Mouse (Mus musculus): ENCODE results near the gene Rundc1. TPM values are rescaled to one million over a fixed set of nuclear protein-coding genes. Genes with fewer than 3 reads are reported as not detected.
"Not testable (repeated sequence)": the region's sequence is repeated elsewhere in the genome, so short reads cannot be mapped to it uniquely, and the experiment has no call there.

Gene Rundc1
- 18.0 and 18.6 TPM in 2 replicates for polyA plus RNA-seq (2014; fragmentation: Nextera tagmentation; extraction: Ambion mirVana)

- WGBS: under 1% methylated on average over 81 of the region's 81 CpGs
- H3K4me2 ChIP-seq (ENCODE audit: low read depth): peak within 1 kb of the TSS; percentile 95
- H3K36me3 ChIP-seq (ENCODE audit: control insufficient read depth, insufficient read depth, low read length): peaks cover under 1% of the 10 kb centered on the region
- H3K4me3 ChIP-seq (ENCODE audit: low read depth, low read length): peak within 1 kb of the TSS; percentile 95
- H3K27ac ChIP-seq (ENCODE audit: low read depth, low read length): peak within 1 kb of the TSS; percentile 62
- DNase-seq (ENCODE audit: low spot score) (peak; percentile 98), ATAC-seq (ENCODE audit: insufficient read depth, low FRiP score, low TSS enrichment) (peak; percentile 87)
- peak within 1 kb of the TSS; percentile 81 for H3K9ac ChIP-seq (ENCODE audit: low read length)
- H3K4me1 ChIP-seq (ENCODE audit: control insufficient read depth, insufficient read depth, low read length): peaks cover 8% of the 10 kb centered on the region
- H3K27me3 ChIP-seq (ENCODE audit: control insufficient read depth, insufficient read depth, low read length): no peaks in the 10 kb centered on the region
- H3K9me3 ChIP-seq (ENCODE audit: control insufficient read depth, low read length): no peaks in the 10 kb centered on the region
Measured at GRCm38 (mm10) chr11:101424925-101425813, at the start of gene Rundc1, which contains the start of gene Ptges3l. Gene Rundc1, plus strand, starts transcription at chr11:101425085. Gene Ptges3l, minus strand, starts transcription at chr11:101425333.

DNA sequence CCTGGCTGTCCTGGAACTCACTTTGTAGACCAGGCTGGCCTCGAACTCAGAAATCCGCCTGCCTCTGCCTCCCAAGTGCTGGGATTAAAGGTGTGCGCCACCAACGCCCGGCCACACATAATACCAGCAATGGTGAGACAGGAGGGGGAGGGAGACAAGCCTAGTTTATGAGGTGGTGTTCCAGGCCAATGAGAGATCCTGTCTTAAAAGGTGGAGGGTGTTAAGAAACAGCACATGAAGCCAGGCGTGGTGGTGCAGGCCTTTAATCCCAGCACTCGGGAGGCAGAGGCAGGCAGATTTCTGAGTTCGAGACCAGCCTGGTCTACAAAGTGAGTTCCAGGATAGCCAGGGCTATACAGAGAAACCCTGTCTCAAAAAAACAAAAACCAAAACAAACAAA is 46.7 kb upstream of the Rundc1 start:
- H3K36me3 ChIP-seq (ENCODE audit: control insufficient read depth, insufficient read depth, low read length); H3K4me3 ChIP-seq (ENCODE audit: low read depth, low read length); H3K27me3 ChIP-seq (ENCODE audit: control insufficient read depth, insufficient read depth, low read length); H3K4me1 ChIP-seq (ENCODE audit: control insufficient read depth, insufficient read depth, low read length); H3K9me3 ChIP-seq (ENCODE audit: control insufficient read depth, low read length); ATAC-seq (ENCODE audit: insufficient read depth, low FRiP score, low TSS enrichment); H3K27ac ChIP-seq (ENCODE audit: low read depth, low read length); DNase-seq (ENCODE audit: low spot score); H3K4me2 ChIP-seq (ENCODE audit: low read depth); H3K9ac ChIP-seq (ENCODE audit: low read length): not testable (repeated sequence)
- 92% methylated on average over 8 of the region's 8 CpGs for WGBS

- Histone ChIP-seq H3K27me3 (ENCODE audit: control insufficient read depth, insufficient read depth, low read length) (no peaks in the 10 kb centered on the region), H3K4me1 (ENCODE audit: control insufficient read depth, insufficient read depth, low read length) (no peaks in the 10 kb centered on the region), H3K36me3 (ENCODE audit: control insufficient read depth, insufficient read depth, low read length) (no peaks in the 10 kb centered on the region), H3K9ac (ENCODE audit: low read length) (no peak overlapping the region), H3K4me2 (ENCODE audit: low read depth) (no peak overlapping the region), H3K9me3 (ENCODE audit: control insufficient read depth, low read length) (no peaks in the 10 kb centered on the region), H3K4me3 (ENCODE audit: low read depth, low read length) (no peak overlapping the region), H3K27ac (ENCODE audit: low read depth, low read length) (no peak overlapping the region)
- WGBS: 84% methylated on average over 6 of the region's 6 CpGs
- no peak for ATAC-seq (ENCODE audit: insufficient read depth, low FRiP score, low TSS enrichment)
- DNase-seq (ENCODE audit: low spot score): no peak
Measured at GRCm38 (mm10) chr11:101378926-101379325, 46.0 kb upstream of the Rundc1 start.

GRCm38 (mm10) chr11:101381817-101382216 is 43.1 kb upstream of the Rundc1 start:
- no peak overlapping the region for H3K4me2 ChIP-seq (ENCODE audit: low read depth)
- WGBS: 21% methylated on average over 4 of the region's 4 CpGs
- ATAC-seq (ENCODE audit: insufficient read depth, low FRiP score, low TSS enrichment) (no peak), DNase-seq (ENCODE audit: low spot score) (no peak)
- no peak overlapping the region for H3K4me3 ChIP-seq (ENCODE audit: low read depth, low read length)
- no peak overlapping the region for H3K27ac ChIP-seq (ENCODE audit: low read depth, low read length)
- no peak overlapping the region for H3K9ac ChIP-seq (ENCODE audit: low read length)
- no peaks in the 10 kb centered on the region for H3K36me3 ChIP-seq (ENCODE audit: control insufficient read depth, insufficient read depth, low read length)
- no peaks in the 10 kb centered on the region for H3K4me1 ChIP-seq (ENCODE audit: control insufficient read depth, insufficient read depth, low read length)
- no peaks in the 10 kb centered on the region for H3K9me3 ChIP-seq (ENCODE audit: control insufficient read depth, low read length)
- no peaks in the 10 kb centered on the region for H3K27me3 ChIP-seq (ENCODE audit: control insufficient read depth, insufficient read depth, low read length)

DNA sequence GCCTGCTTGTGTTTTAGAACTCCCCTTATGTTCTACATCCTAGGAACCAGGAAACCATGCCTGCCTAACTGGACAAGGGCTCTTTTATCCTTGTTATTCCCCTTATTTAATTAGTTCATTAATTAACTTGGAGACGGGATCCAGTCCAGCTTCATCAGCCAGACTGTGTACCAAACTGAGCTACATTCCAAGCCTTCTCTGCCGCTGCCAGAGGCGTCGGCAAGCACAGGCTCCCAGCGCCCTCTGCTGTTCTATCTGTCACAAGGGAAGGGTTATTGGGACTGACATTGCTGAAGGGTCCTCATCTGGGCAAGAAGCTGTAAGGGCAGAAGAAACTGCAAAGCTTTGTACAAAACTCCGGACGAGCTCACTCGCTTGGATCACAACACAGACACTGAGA is 29.8 kb upstream of the Rundc1 start:
- Histone ChIP-seq H3K9ac (ENCODE audit: low read length) (no peak overlapping the region), H3K4me3 (ENCODE audit: low read depth, low read length) (no peak overlapping the region), H3K9me3 (ENCODE audit: control insufficient read depth, low read length) (no peaks in the 10 kb centered on the region), H3K4me2 (ENCODE audit: low read depth) (no peak overlapping the region), H3K27me3 (ENCODE audit: control insufficient read depth, insufficient read depth, low read length) (no peaks in the 10 kb centered on the region), H3K27ac (ENCODE audit: low read depth, low read length) (no peak overlapping the region), H3K36me3 (ENCODE audit: control insufficient read depth, insufficient read depth, low read length) (no peaks in the 10 kb centered on the region), H3K4me1 (ENCODE audit: control insufficient read depth, insufficient read depth, low read length) (no peaks in the 10 kb centered on the region)
- WGBS: 9% methylated on average over 8 of the region's 8 CpGs
- peak; percentile 71 for DNase-seq (ENCODE audit: low spot score)
- no peak for ATAC-seq (ENCODE audit: insufficient read depth, low FRiP score, low TSS enrichment)

GRCm38 (mm10) chr11:101415306-101415705 is 9.6 kb upstream of the Rundc1 start:
- 89% methylated on average over 2 of the region's 2 CpGs for WGBS
- no peak overlapping the region for H3K9ac ChIP-seq (ENCODE audit: low read length)
- peaks cover 13% of the 10 kb centered on the region for H3K36me3 ChIP-seq (ENCODE audit: control insufficient read depth, insufficient read depth, low read length)
- ATAC-seq (ENCODE audit: insufficient read depth, low FRiP score, low TSS enrichment) (no peak), DNase-seq (ENCODE audit: low spot score) (no peak)
- no peak overlapping the region for H3K27ac ChIP-seq (ENCODE audit: low read depth, low read length)
- H3K27me3 ChIP-seq (ENCODE audit: control insufficient read depth, insufficient read depth, low read length): no peaks in the 10 kb centered on the region
- peaks cover 6% of the 10 kb centered on the region for H3K4me1 ChIP-seq (ENCODE audit: control insufficient read depth, insufficient read depth, low read length)
- H3K4me2 ChIP-seq (ENCODE audit: low read depth): no peak overlapping the region
- H3K4me3 ChIP-seq (ENCODE audit: low read depth, low read length): no peak overlapping the region
- H3K9me3 ChIP-seq (ENCODE audit: control insufficient read depth, low read length): no peaks in the 10 kb centered on the region

- ATAC-seq (ENCODE audit: insufficient read depth, low FRiP score, low TSS enrichment): peak; percentile 6; the same call in 1 of the 2 replicates
- peak overlapping the region; percentile 86 for H3K4me2 ChIP-seq (ENCODE audit: low read depth)
- H3K9me3 ChIP-seq (ENCODE audit: control insufficient read depth, low read length): no peaks in the 10 kb centered on the region
- 4% methylated on average over 11 of the region's 11 CpGs for WGBS
- H3K27ac ChIP-seq (ENCODE audit: low read depth, low read length): 0 out of 2 replicates have a peak overlapping the region, but pooled peaks have one; percentile 39
- H3K4me3 ChIP-seq (ENCODE audit: low read depth, low read length): peak overlapping the region; percentile 68
- peaks cover 4% of the 10 kb centered on the region; the same call in 1 of the 2 replicates for H3K36me3 ChIP-seq (ENCODE audit: control insufficient read depth, insufficient read depth, low read length)
- H3K4me1 ChIP-seq (ENCODE audit: control insufficient read depth, insufficient read depth, low read length): peaks cover 6% of the 10 kb centered on the region
- H3K27me3 ChIP-seq (ENCODE audit: control insufficient read depth, insufficient read depth, low read length): no peaks in the 10 kb centered on the region
- H3K9ac ChIP-seq (ENCODE audit: low read length): peak overlapping the region; percentile 75
- DNase-seq (ENCODE audit: low spot score): no peak
Measured at GRCm38 (mm10) chr11:101416433-101417100, 8.3 kb upstream of the Rundc1 start.

- peak within 1 kb of the TSS; percentile 75 for H3K9ac ChIP-seq (ENCODE audit: low read length)
- DNase-seq (ENCODE audit: low spot score) (peak; percentile 91), ATAC-seq (ENCODE audit: insufficient read depth, low FRiP score, low TSS enrichment) (peak; percentile 71)
- H3K27me3 ChIP-seq (ENCODE audit: control insufficient read depth, insufficient read depth, low read length): no peaks in the 10 kb centered on the region
- 0 out of 2 replicates have a peak within 1 kb of the TSS, but pooled peaks have one; percentile 39 for H3K27ac ChIP-seq (ENCODE audit: low read depth, low read length)
- peaks cover 4% of the 10 kb centered on the region; the same call in 1 of the 2 replicates for H3K36me3 ChIP-seq (ENCODE audit: control insufficient read depth, insufficient read depth, low read length)
- peaks cover 6% of the 10 kb centered on the region for H3K4me1 ChIP-seq (ENCODE audit: control insufficient read depth, insufficient read depth, low read length)
- no peaks in the 10 kb centered on the region for H3K9me3 ChIP-seq (ENCODE audit: control insufficient read depth, low read length)
- WGBS: under 1% methylated on average over 45 of the region's 45 CpGs
- peak within 1 kb of the TSS; percentile 68 for H3K4me3 ChIP-seq (ENCODE audit: low read depth, low read length)
- H3K4me2 ChIP-seq (ENCODE audit: low read depth): peak within 1 kb of the TSS; percentile 86
Measured at GRCm38 (mm10) chr11:101417101-101417855, 7.6 kb upstream of the Rundc1 start, which contains the start of gene Aarsd1. Gene Aarsd1, minus strand, starts transcription at chr11:101417615.

Data from neural tube, embryonic 11.5 days (tissue).